Mouse (Mus musculus) liver, embryonic 14.5 days (tissue): Measurements from ENCODE around the gene Pex11a. TPM values are rescaled to one million over a fixed set of nuclear protein-coding genes. Genes with fewer than 3 reads are reported as not detected.

Experiments used
- ATAC-seq: fragments of 200-750 bp; cut with Nextera tagmentation; 2 replicates; pipeline ENCODE4 v1.8.0; 2017; ENCODE audit warnings: moderate number of reproducible peaks, mild to moderate bottlenecking, moderate library complexity; ENCODE audit not compliant: insufficient read depth
- DNase-seq, 3 experiments: peaks; one replicate each; pipeline ENCODE4 v3.0.0-alpha.2; 2012 to 2013; ENCODE audit warnings: low read depth in 3 of 3, low spot score in 3 of 3
- H3K27ac ChIP-seq: fragments of 300-500 bp; sonication (generic); 2 replicates; pipeline ENCODE4 v1.5.1; 2014; ENCODE audit warnings: moderate library complexity, mild to moderate bottlenecking, control low read depth, inconsistent platforms
- H3K27me3 ChIP-seq: fragments of 300-500 bp; sonication (generic); 2 replicates; pipeline ENCODE4 v1.6.1; 2014; ENCODE audit warnings: mild to moderate bottlenecking, low read length, moderate library complexity; ENCODE audit not compliant: control insufficient read depth, insufficient read depth
- H3K36me3 ChIP-seq: fragments of 300-500 bp; sonication (generic); replicated peaks from 2 replicates; pipeline ENCODE4 v1.6.1; 2014; ENCODE audit warnings: low read depth; ENCODE audit not compliant: control insufficient read depth, insufficient read depth
- H3K4me1 ChIP-seq, 2 experiments: fragments of 200-500 bp in 1 of 2; fragments of 300-500 bp in 1 of 2; sonication (generic) in 1 of 2; replicated peaks; 2 replicates each; pipeline ENCODE4 v1.6.1; 2012 to 2014; ENCODE audit warnings: antibody characterized with exemption in 1 of 2, inconsistent platforms in 1 of 2, low read length in 1 of 2; ENCODE audit not compliant: control insufficient read depth in 2 of 2, insufficient read depth in 2 of 2
- H3K4me2 ChIP-seq: fragments of 300-500 bp; sonication (generic); 2 replicates; pipeline ENCODE4 v1.6.1; 2014; ENCODE audit warnings: low read depth, mild to moderate bottlenecking, control low read depth, moderate library complexity
- H3K4me3 ChIP-seq, 2 experiments: fragments of 200-500 bp in 1 of 2; fragments of 300-500 bp in 1 of 2; sonication (generic) in 1 of 2; 2 replicates each; pipeline ENCODE4 v1.5.1; 2012 to 2014; ENCODE audit warnings: low read depth in 2 of 2, low read length in 2 of 2, mild to moderate bottlenecking in 2 of 2, control low read depth in 1 of 2, inconsistent platforms in 1 of 2, moderate library complexity in 1 of 2; ENCODE audit not compliant: insufficient read depth in 1 of 2
- H3K9ac ChIP-seq: fragments of 300-500 bp; sonication (generic); replicated peaks from 2 replicates; pipeline ENCODE4 v1.6.1; 2014; ENCODE audit warnings: mild to moderate bottlenecking, control low read depth, moderate library complexity
- H3K9me3 ChIP-seq: fragments of 300-500 bp; sonication (generic); 2 replicates; pipeline ENCODE4 v1.6.1; 2016; ENCODE audit warnings: low read length, mixed read lengths; ENCODE audit not compliant: control insufficient read depth
- CTCF ChIP-seq: IDR thresholded peaks from 2 replicates; pipeline ENCODE4 v1.5.1; 2016; ENCODE audit warnings: antibody characterized with exemption, low read depth, control low read depth
- EP300 ChIP-seq: IDR thresholded peaks from 2 replicates; pipeline ENCODE4 v1.6.1; 2016; ENCODE audit warnings: antibody characterized with exemption, low read depth
- WGBS: fragments of 180-500 bp; shearing (Covaris S2); extraction: QIAGEN DNeasy Blood & Tissue Kit; methylation state at CpG from one replicate; pipeline ENCODE4 v1.1.7; 2014; ENCODE audit not compliant: insufficient replicate concordance; 5-methylcytosine and 5-hydroxymethylcytosine counted together
- polyA plus RNA-seq, 2 experiments: library from polyadenylated mRNA; depleted of rRNA in 1 of 2; stranded (reverse) in 1 of 2; unstranded in 1 of 2; fragments of >200 nt; fragmentation: Nextera tagmentation in 1 of 2; extraction: Ambion mirVana in 1 of 2; gene quantifications; 2 replicates each; pipeline versions ENCODE4 v1.2.1 to v1.2.3; 2012 to 2014

Gene Pex11a
- polyA plus RNA-seq, 2 experiments: 1.1 to 2.3 TPM

GRCm38 (mm10) chr7:79729743-79730370 is 13.1 kb downstream of the Pex11a start:
- WGBS: 51% methylated on average over 11 of the region's 11 CpGs
- TF ChIP-seq CTCF: peak; percentile 47
- no peak for TF ChIP-seq EP300
- no peak for DNase-seq
- Histone ChIP-seq H3K27me3 (no peaks in the 10 kb centered on the region), H3K4me1 (no peaks in the 10 kb centered on the region), H3K27ac (no peak overlapping the region), H3K9me3 (no peaks in the 10 kb centered on the region), H3K9ac (no peak overlapping the region), H3K36me3 (no peaks in the 10 kb centered on the region), H3K4me3 (no peak overlapping the region), H3K4me2 (no peak overlapping the region)
- ATAC-seq: no peak

- 8% methylated on average over 8 of the region's 8 CpGs for WGBS
- Histone ChIP-seq H3K4me1 (no peaks in the 10 kb centered on the region), H3K36me3 (no peaks in the 10 kb centered on the region), H3K27me3 (no peaks in the 10 kb centered on the region), H3K27ac (no peak overlapping the region), H3K9me3 (no peaks in the 10 kb centered on the region), H3K9ac (no peak overlapping the region), H3K4me3 (no peak overlapping the region), H3K4me2 (no peak overlapping the region)
- TF ChIP-seq EP300 (no peak), CTCF (peak; percentile 89)
- ATAC-seq (no peak), DNase-seq (peak in 1 of 3 experiments; percentile 27)
Measured at GRCm38 (mm10) chr7:79729169-79729568, 13.8 kb downstream of the Pex11a start.

DNA sequence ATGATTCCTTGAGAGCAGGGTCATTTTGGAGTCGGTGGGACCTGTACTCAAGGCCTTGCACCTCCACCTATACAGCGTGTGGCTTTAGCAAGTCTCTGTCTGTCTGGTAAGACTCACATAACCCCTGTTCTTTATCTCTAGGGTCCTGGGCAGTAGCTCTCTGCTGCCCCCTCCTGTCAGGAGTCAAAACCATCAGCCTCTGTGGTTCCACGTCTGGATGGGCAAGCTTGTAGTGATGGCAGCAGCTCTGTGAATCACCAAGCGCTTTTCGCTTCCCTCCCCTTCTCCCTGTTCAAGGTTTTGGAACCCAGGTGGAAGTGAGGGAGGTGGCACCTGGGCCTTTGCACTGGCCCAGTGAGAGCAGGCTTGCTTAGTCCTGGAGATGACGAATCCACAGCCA is 14.7 kb downstream of the Pex11a start:
- Histone ChIP-seq H3K27me3 (no peaks in the 10 kb centered on the region; the same call in 1 of the 2 replicates), H3K4me3 (no peak overlapping the region), H3K36me3 (no peaks in the 10 kb centered on the region), H3K27ac (no peak overlapping the region), H3K4me2 (no peak overlapping the region), H3K9ac (no peak overlapping the region), H3K4me1 (no peaks in the 10 kb centered on the region), H3K9me3 (no peaks in the 10 kb centered on the region)
- ATAC-seq: no peak
- WGBS: 15% methylated on average over 6 of the region's 6 CpGs
- DNase-seq: peak; percentile 34 to 44 (median 38)
- TF ChIP-seq EP300: no peak
- TF ChIP-seq CTCF: peak; percentile 91

- Histone ChIP-seq H3K4me3 (no peak overlapping the region), H3K9ac (no peak overlapping the region), H3K4me1 (no peaks in the 10 kb centered on the region), H3K4me2 (no peak overlapping the region), H3K9me3 (no peaks in the 10 kb centered on the region), H3K27ac (no peak overlapping the region), H3K36me3 (no peaks in the 10 kb centered on the region), H3K27me3 (no peaks in the 10 kb centered on the region; the same call in 1 of the 2 replicates)
- DNase-seq (peak in 1 of 3 experiments; percentile 28), ATAC-seq (no peak)
- 9% methylated on average over 2 of the region's 2 CpGs for WGBS
- TF ChIP-seq CTCF (peak; percentile 85), EP300 (no peak)
Measured at GRCm38 (mm10) chr7:79727091-79727490, 15.8 kb downstream of the Pex11a start.

DNA sequence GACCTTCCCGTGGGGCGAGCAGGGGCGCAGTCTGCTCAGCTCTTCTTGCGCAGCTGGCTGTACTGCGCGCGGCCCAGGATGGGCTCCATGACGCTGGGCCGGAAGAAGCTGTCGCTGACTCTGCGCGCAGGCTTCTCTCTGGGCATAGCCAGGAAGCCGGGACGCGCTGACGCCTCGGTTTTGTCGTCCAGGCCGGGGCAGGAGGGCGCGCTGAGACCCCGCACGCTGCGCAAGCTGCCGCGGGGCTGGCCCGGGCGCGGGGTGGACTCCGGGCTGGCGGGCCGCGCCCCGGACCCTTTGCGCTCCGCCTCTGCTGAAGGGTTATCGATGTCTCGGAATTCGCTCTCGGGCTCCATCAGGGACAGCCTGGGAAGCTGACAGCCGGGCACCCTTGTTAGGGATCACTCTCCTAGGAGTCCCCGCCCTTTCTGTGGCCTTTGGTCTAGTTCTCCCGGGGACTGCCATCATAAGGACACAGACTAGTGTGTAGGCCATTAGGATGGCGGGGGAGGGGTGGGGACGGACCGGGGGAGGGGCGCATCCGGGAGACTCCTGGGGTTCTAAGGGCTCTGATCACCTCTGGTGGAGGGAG is 21.4 kb downstream of the Pex11a start:
- no peaks in the 10 kb centered on the region for H3K4me1 ChIP-seq
- ATAC-seq: 0 out of 2 replicates have a peak, but pooled peaks have one; percentile 23
- TF ChIP-seq EP300 (no peak), CTCF (no peak)
- under 1% methylated on average over 44 of the region's 48 CpGs for WGBS
- peak overlapping the region; percentile 52 for H3K4me2 ChIP-seq
- no peaks in the 10 kb centered on the region for H3K9me3 ChIP-seq
- H3K4me3 ChIP-seq: peak overlapping the region; percentile 35 to 39
- no peak overlapping the region for H3K9ac ChIP-seq
- peaks cover 11% of the 10 kb centered on the region for H3K27me3 ChIP-seq
- DNase-seq: no peak
- no peaks in the 10 kb centered on the region for H3K36me3 ChIP-seq
- no peak overlapping the region for H3K27ac ChIP-seq
